Comparison of ENCODE assay signal across 8 mouse cellular contexts in genomic region chr5:125151872-125152534, GRCm38 (mm10). TPM values are rescaled to one million over a fixed set of nuclear protein-coding genes. Genes with fewer than 3 reads are reported as not detected.
DNase-seq lines count a peak whose midpoint lies in the region; ATAC-seq lines count a peak whose summit lies in the region.

No protein-coding gene starts in this region.

- H3K27ac ChIP-seq in forebrain, embryonic 14.5 days (ENCODE audit: low read depth, low read length), result peak overlapping the region; percentile 97

- ATAC-seq in forebrain, embryonic 14.5 days, result peak; percentile 55

- H3K36me3 ChIP-seq in forebrain, embryonic 14.5 days (ENCODE audit: control insufficient read depth, insufficient read depth, low read length), result no peaks in the 10 kb centered on the region

- H3K4me3 ChIP-seq in forebrain, embryonic 14.5 days (ENCODE audit: low read depth, low read length), result no peak overlapping the region

- intact Hi-C loops in heart, postnatal 10 days (cut with DNase I), result no loop called here
- intact Hi-C loops in left cerebral cortex, postnatal 14 days (cut with DNase I), result no loop called here

- no peaks in the 10 kb centered on the region for H3K9me3 ChIP-seq in forebrain, embryonic 14.5 days (replicated peaks; ENCODE audit: control insufficient read depth, low read length)

- H3K27me3 ChIP-seq in forebrain, embryonic 14.5 days (replicated peaks; ENCODE audit: control insufficient read depth, insufficient read depth, low read length), result no peaks in the 10 kb centered on the region

- DNase-seq in heart, adult 11 months, result peak; percentile 97
- DNase-seq in heart, postnatal 10 days, result no peak
- DNase-seq in MN1 (ENCODE audit: low spot score), result peak; percentile 58
- DNase-seq in forebrain, embryonic 14.5 days (ENCODE audit: low spot score), result peak; percentile 89
- peak; percentile 76 to 84 for DNase-seq in kidney, postnatal 4 days
- DNase-seq in neural tube, embryonic 10.5 days (ENCODE audit: extremely low spot score, low spot score), result peak; percentile 88
- DNase-seq in left cerebral cortex, postnatal 14 days (ENCODE audit: low spot score in 2 of 2), result no peak
- DNase-seq in urinary bladder, postnatal 36 days (ENCODE audit: low spot score in 2 of 2), result no peak

- peaks cover 95% of the 10 kb centered on the region for H3K4me1 ChIP-seq in forebrain, embryonic 14.5 days (ENCODE audit: control insufficient read depth, insufficient read depth, low read length)

- H3K9ac ChIP-seq in forebrain, embryonic 14.5 days (ENCODE audit: low read length), result peak overlapping the region; percentile 25; the same call in 1 of the 2 replicates

- 9% methylated on average over 17 of the region's 17 CpGs for WGBS in forebrain, embryonic 14.5 days

- H3K4me2 ChIP-seq in forebrain, embryonic 14.5 days (ENCODE audit: low read length), result peak overlapping the region; percentile 24

RNA-seq across cellular contexts. Expression of gene Ncor2, which starts 27.0 kb away (rescaled TPM):
- 100 to 1,000 TPM; 112 to 125 TPM for total RNA-seq in heart, postnatal 10 days (2021)
- polyA plus RNA-seq in forebrain, embryonic 14.5 days (2014; fragmentation: Nextera tagmentation; extraction: Ambion mirVana), result 15.1 and 22.3 TPM in 2 replicates
- total RNA-seq in left cerebral cortex, postnatal 14 days (2021), result 100 to 1,000 TPM; 171 to 175 TPM

Comparison
In these comparisons a context has a peak if more than half of its experiments do, and no peak if none do; other contexts are left out.
1. DNase-seq: peak in heart, adult 11 months (single experiment), MN1 (single experiment), forebrain, embryonic 14.5 days (single experiment), kidney, postnatal 4 days (2 of 2) and neural tube, embryonic 10.5 days (single experiment); none in heart, postnatal 10 days (0 of 2), left cerebral cortex, postnatal 14 days (0 of 2) and urinary bladder, postnatal 36 days (0 of 2).